Mouse (Mus musculus) forebrain, embryonic 14.5 days (tissue): Measurements from ENCODE around the gene Tmub2. TPM values are rescaled to one million over a fixed set of nuclear protein-coding genes. Genes with fewer than 3 reads are reported as not detected.

Experiments
- ATAC-seq: fragments of 200-750 bp; cut with Nextera tagmentation; 2 replicates; pipeline ENCODE4 v1.8.0; 2017; ENCODE audit warnings: mild to moderate bottlenecking, moderate library complexity
- DNase-seq: peaks from one replicate; pipeline ENCODE4 v3.0.0-alpha.2; 2015; ENCODE audit warnings: low spot score
- H3K27ac ChIP-seq: fragments of 300-500 bp; sonication (generic); 2 replicates; pipeline ENCODE4 v1.5.1; 2014; ENCODE audit warnings: low read depth, mild to moderate bottlenecking, control low read depth, low read length, moderate library complexity
- H3K27me3 ChIP-seq: fragments of 300-500 bp; sonication (generic); replicated peaks from 2 replicates; pipeline ENCODE4 v1.6.1; 2014; ENCODE audit warnings: low read length, control low read depth, mixed read lengths; ENCODE audit not compliant: control insufficient read depth, insufficient read depth
- H3K36me3 ChIP-seq: fragments of 300-500 bp; sonication (generic); 2 replicates; pipeline ENCODE4 v1.6.1; 2014; ENCODE audit warnings: low read length, control low read depth; ENCODE audit not compliant: control insufficient read depth, insufficient read depth
- H3K4me1 ChIP-seq: fragments of 300-500 bp; sonication (generic); 2 replicates; pipeline ENCODE4 v1.6.1; 2014; ENCODE audit warnings: antibody characterized with exemption, low read length, control low read depth; ENCODE audit not compliant: control insufficient read depth, insufficient read depth
- H3K4me2 ChIP-seq: fragments of 300-500 bp; sonication (generic); 2 replicates; pipeline ENCODE4 v1.6.1; 2014; ENCODE audit warnings: mild to moderate bottlenecking, control low read depth, low read length
- H3K4me3 ChIP-seq: fragments of 300-500 bp; sonication (generic); 2 replicates; pipeline ENCODE4 v1.5.1; 2014; ENCODE audit warnings: low read depth, low read length, control low read depth
- H3K9ac ChIP-seq: fragments of 300-500 bp; sonication (generic); 2 replicates; pipeline ENCODE4 v1.6.1; 2014; ENCODE audit warnings: mild to moderate bottlenecking, low read length, control low read depth, moderate library complexity
- H3K9me3 ChIP-seq: fragments of 300-500 bp; sonication (generic); replicated peaks from 2 replicates; pipeline ENCODE4 v1.6.1; 2016; ENCODE audit warnings: low read length, control low read depth, mixed read lengths; ENCODE audit not compliant: control insufficient read depth
- WGBS: fragments of 180-500 bp; shearing (Covaris S2); extraction: QIAGEN DNeasy Blood & Tissue Kit; methylation state at CpG from one replicate; pipeline ENCODE4 v1.1.7; 2014; 5-methylcytosine and 5-hydroxymethylcytosine counted together
- polyA plus RNA-seq: library from polyadenylated mRNA; unstranded; fragments of >200 nt; fragmentation: Nextera tagmentation; extraction: Ambion mirVana; gene quantifications from 2 replicates; pipeline ENCODE4 v1.2.1, GENCODE M21; 2014

Tmub2 gene
- polyA plus RNA-seq, 1 experiment from 2014 or later: 74.4 TPM

DNA sequence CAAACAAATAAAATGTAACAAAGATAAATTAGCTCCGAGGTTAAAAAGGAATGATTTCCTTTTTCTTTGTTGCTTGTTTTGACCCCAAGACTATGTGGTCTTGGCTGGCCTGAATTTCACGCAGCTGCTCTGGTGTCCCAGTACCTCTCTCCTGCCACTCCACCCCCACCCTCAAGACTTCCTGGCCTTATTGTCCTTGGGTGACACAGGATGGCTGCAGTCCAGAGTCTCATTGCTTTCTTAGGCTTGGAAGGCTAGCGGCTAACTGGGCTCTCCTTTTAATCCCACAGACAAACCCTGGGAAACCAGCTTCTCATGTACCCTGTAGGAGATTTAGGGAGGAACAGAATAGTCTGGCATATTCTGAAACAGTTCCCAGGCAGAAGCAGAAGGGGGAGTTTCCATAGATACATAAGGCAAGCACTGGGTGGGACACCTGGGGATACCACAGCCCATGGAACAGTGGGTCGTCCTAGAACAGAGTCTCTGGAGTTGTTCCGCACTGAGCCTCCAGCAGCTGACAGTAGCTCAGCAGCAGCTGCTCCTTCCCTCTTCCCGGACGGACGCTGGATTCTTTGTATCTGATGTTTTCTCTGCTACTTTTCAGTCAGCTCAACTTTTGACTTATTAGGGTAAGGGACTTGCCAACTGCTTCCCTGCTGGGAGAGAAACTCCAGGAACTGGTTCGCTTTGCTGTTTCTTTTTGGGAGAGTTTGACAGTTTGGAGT, 50.4 kb downstream of the Tmub2 start:
- Histone ChIP-seq H3K36me3 (no peaks in the 10 kb centered on the region), H3K27me3 (no peaks in the 10 kb centered on the region), H3K4me1 (peaks cover 7% of the 10 kb centered on the region; the same call in 1 of the 2 replicates), H3K4me3 (no peak overlapping the region), H3K9ac (no peak overlapping the region), H3K27ac (no peak overlapping the region), H3K9me3 (no peaks in the 10 kb centered on the region), H3K4me2 (no peak overlapping the region)
- WGBS: 36% methylated on average over 9 of the region's 9 CpGs
- ATAC-seq (no peak), DNase-seq (no peak)

DNA sequence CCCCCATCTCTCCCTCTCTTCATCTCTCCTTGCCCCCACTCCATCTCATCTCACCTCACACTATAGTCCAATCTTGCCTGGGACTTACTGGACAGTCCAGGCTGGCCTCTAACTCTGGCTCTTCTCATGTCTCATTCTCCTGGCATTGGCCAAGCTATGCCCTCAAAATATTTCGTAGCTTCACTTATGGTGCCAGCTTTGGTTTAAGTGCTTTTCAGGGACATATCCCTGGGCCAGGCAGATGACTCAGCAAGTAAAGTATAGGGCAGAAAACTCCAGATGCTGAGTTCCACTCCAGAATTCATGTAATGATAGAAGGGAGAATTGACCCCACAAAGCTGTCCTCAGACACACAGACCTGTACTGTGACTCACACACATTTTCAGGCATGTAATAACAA, 51.5 kb downstream of the Tmub2 start:
- Histone ChIP-seq H3K4me3 (no peak overlapping the region), H3K4me1 (peaks cover 7% of the 10 kb centered on the region; the same call in 1 of the 2 replicates), H3K4me2 (no peak overlapping the region), H3K9ac (no peak overlapping the region), H3K27me3 (no peaks in the 10 kb centered on the region), H3K9me3 (no peaks in the 10 kb centered on the region), H3K27ac (no peak overlapping the region), H3K36me3 (no peaks in the 10 kb centered on the region)
- ATAC-seq (no peak), DNase-seq (no peak)
- 83% methylated on average over 1 of the region's 1 CpGs for WGBS

DNA sequence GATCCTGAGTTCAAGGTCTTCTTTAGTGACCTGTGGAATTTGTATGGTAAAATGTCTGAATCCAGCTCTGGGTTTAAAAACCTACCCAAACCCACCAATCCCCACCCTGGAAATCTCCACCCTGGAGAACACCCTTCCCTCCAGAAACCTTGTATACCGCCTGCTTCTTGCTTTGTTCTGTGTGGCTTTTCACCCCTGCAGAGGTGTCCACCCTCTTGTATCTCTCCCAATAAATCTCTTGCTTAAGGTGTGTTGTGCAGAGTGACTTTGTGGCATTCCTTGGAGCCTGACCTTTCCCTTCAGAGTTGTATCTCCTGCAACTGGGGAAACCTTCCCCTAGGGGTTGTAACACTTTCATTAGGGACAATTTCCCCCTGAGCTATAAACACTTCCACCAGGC, 53.2 kb downstream of the Tmub2 start:
- Histone ChIP-seq H3K4me1 (peaks cover 7% of the 10 kb centered on the region; the same call in 1 of the 2 replicates), H3K27ac (no peak overlapping the region), H3K4me2 (no peak overlapping the region), H3K36me3 (no peaks in the 10 kb centered on the region), H3K4me3 (no peak overlapping the region), H3K9me3 (no peaks in the 10 kb centered on the region), H3K27me3 (no peaks in the 10 kb centered on the region), H3K9ac (no peak overlapping the region)
- DNase-seq (no peak), ATAC-seq (no peak)
- WGBS: 67% methylated on average over 1 of the region's 1 CpGs

DNA sequence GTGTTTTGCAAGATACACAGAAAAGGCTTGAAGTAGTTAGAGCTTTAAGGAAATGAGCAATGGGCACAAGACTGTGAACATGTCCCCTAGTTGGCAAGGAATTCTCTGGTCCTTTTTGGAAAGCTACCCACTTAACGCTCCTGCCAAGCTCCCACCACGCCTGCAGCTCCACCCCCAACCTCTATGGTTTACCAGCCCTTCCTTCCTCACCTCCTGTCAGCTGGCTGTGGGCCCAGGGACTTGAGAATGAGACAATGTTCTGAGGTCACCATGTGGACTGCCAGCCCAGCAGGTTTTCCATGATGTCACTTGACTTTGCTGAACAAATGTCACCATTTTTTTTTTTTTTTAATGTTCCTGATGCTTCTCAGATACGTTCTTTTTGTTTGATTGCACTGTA, 53.8 kb downstream of the Tmub2 start:
- ATAC-seq (peak; percentile 55), DNase-seq (peak; percentile 91)
- Histone ChIP-seq H3K27ac (no peak overlapping the region; the same call in 1 of the 2 replicates), H3K27me3 (no peaks in the 10 kb centered on the region), H3K4me3 (no peak overlapping the region), H3K9ac (no peak overlapping the region), H3K4me2 (no peak overlapping the region), H3K36me3 (no peaks in the 10 kb centered on the region), H3K9me3 (no peaks in the 10 kb centered on the region), H3K4me1 (peaks cover 7% of the 10 kb centered on the region; the same call in 1 of the 2 replicates)
- 18% methylated on average over 3 of the region's 3 CpGs for WGBS

Other genes starting within 250 kb of the Tmub2 start
- gene Cd300lg, start 243.4 kb upstream of the Tmub2 start, polyA plus RNA-seq: 0.23 TPM in 1 of 2 replicates, not detected in the other
- 15.3 and 16.8 TPM in 2 replicates for gene Mpp2, start 196.4 kb upstream of the Tmub2 start, polyA plus RNA-seq
- gene Ppy, start 183.6 kb upstream of the Tmub2 start, polyA plus RNA-seq: not detected in 2 replicates
- not detected in 2 replicates for gene Pyy, start 177.1 kb upstream of the Tmub2 start, polyA plus RNA-seq
- gene Nags, start 139.4 kb upstream of the Tmub2 start, polyA plus RNA-seq: 0.14 and 0.17 TPM in 2 replicates
- gene Tmem101, start 128.5 kb upstream of the Tmub2 start, polyA plus RNA-seq: 32.5 and 33.6 TPM in 2 replicates
- gene Lsm12, start 99.6 kb upstream of the Tmub2 start, polyA plus RNA-seq: 83.1 and 93.7 TPM in 2 replicates
- gene G6pc3, start 95.3 kb upstream of the Tmub2 start, polyA plus RNA-seq: 24.6 and 24.8 TPM in 2 replicates
- 38.9 and 60.6 TPM in 2 replicates for gene Hdac5, start 54.8 kb upstream of the Tmub2 start, polyA plus RNA-seq
- gene BC030867, start 36.0 kb upstream of the Tmub2 start, polyA plus RNA-seq: 6.1 and 6.3 TPM in 2 replicates
- not detected in 2 replicates for gene Asb16, start 16.2 kb upstream of the Tmub2 start, polyA plus RNA-seq
- gene Atxn7l3, start 11.7 kb downstream of the Tmub2 start, polyA plus RNA-seq: 25.2 and 28.7 TPM in 2 replicates
- 74.5 and 91.0 TPM in 2 replicates for gene Ubtf, start 34.8 kb downstream of the Tmub2 start, polyA plus RNA-seq
- 1.8 and 2.1 TPM in 2 replicates for gene Slc4a1, start 81.3 kb downstream of the Tmub2 start, polyA plus RNA-seq
- 115 and 125 TPM in 2 replicates for gene Rundc3a, start 108.5 kb downstream of the Tmub2 start, polyA plus RNA-seq
- gene Slc25a39, start 123.0 kb downstream of the Tmub2 start, polyA plus RNA-seq: 145 and 149 TPM in 2 replicates
- 28.6 and 38.8 TPM in 2 replicates for gene Grn, start 145.4 kb downstream of the Tmub2 start, polyA plus RNA-seq
- gene Fam171a2, start 162.8 kb downstream of the Tmub2 start, polyA plus RNA-seq: 26.0 and 27.8 TPM in 2 replicates
- 4.3 and 5.3 TPM in 2 replicates for gene Itga2b, start 185.2 kb downstream of the Tmub2 start, polyA plus RNA-seq